Comparison of ENCODE assay signal across 12 mouse cellular contexts in the genomic region with DNA sequence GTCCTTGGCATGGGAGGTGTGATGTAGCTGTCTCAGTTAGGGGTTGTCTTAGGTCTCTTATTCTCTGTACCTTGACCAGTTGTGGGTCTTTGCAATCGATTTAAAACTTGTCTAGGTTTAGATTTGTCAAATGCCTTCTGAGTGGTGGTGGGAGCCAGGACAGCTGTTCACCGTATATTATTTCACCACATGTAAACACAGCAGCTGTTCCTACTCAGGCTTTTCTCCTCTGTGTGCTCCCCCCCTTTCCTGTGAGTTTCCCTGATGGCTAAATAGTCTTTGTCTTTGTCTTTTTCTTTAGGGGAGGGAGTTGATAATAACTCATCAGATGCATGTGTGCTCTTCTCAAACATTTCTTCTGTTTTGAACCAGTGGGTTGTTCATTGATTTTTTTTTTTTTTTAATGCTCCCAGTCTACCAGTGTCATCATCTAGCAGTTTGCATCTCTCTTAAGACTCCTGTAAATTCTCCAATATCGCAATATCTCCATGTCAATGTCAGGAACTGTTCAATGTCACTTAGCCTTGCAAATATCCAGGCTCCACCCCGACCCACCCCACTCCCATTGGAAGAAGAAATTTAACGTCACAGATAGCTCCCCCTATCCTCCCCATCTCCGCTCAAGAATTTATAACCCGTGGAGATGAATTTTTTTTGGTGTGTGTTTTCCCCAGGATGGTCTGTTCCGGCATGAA. TPM values are rescaled to one million over a fixed set of nuclear protein-coding genes. Genes with fewer than 3 reads are reported as not detected.
A peak's percentile ranks its signal among the peaks of the same experiment; 100 is the strongest.
DNase-seq lines count a peak whose midpoint lies in the region; ATAC-seq lines count a peak whose summit lies in the region.
"Had no signal": no experiment of that assay in that cellular context is flagged by ENCODE, and none has a peak within 500 bp of the region (broad histone marks: within the 10 kb centered on the region; RNA-seq: fewer than 3 reads in every experiment).

No protein-coding gene starts in this region.

- no peaks in the 10 kb centered on the region for H3K9me3 ChIP-seq in embryonic facial prominence, embryonic 11.5 days (replicated peaks; ENCODE audit: control insufficient read depth, low read length)
- H3K9me3 ChIP-seq in embryonic facial prominence, embryonic 10.5 days: no peaks in the 10 kb centered on the region
- no peaks in the 10 kb centered on the region for H3K9me3 ChIP-seq in lung, embryonic 16.5 days (ENCODE audit: control insufficient read depth, low read length)
- no peaks in the 10 kb centered on the region for H3K9me3 ChIP-seq in intestine, embryonic 14.5 days (ENCODE audit: control insufficient read depth, low read length)
- H3K9me3 ChIP-seq in stomach, embryonic 14.5 days (ENCODE audit: control insufficient read depth, low read depth, low read length): no peaks in the 10 kb centered on the region
- H3K9me3 ChIP-seq: forebrain, embryonic 13.5 days had no signal

- 69% methylated on average over 8 of the region's 8 CpGs for WGBS in embryonic facial prominence, embryonic 11.5 days
- 80% methylated on average over 8 of the region's 8 CpGs for WGBS in embryonic facial prominence, embryonic 10.5 days
- WGBS in lung, embryonic 16.5 days: 28% methylated on average over 8 of the region's 8 CpGs
- WGBS in intestine, embryonic 14.5 days: 30% methylated on average over 8 of the region's 8 CpGs
- WGBS in stomach, embryonic 14.5 days: 34% methylated on average over 8 of the region's 8 CpGs

- no peak overlapping the region for H3K9ac ChIP-seq in embryonic facial prominence, embryonic 11.5 days (replicated peaks; ENCODE audit: low read length)
- H3K9ac ChIP-seq in lung, embryonic 16.5 days (ENCODE audit: low read length): no peak overlapping the region
- H3K9ac ChIP-seq in intestine, embryonic 14.5 days (ENCODE audit: low read length): no peak overlapping the region
- no peak overlapping the region for H3K9ac ChIP-seq in stomach, embryonic 14.5 days (replicated peaks; ENCODE audit: low read depth, low read length)
- H3K9ac ChIP-seq: forebrain, embryonic 13.5 days had no signal

- no peaks in the 10 kb centered on the region for H3K4me1 ChIP-seq in embryonic facial prominence, embryonic 11.5 days (ENCODE audit: control insufficient read depth, insufficient read depth, low read length)
- H3K4me1 ChIP-seq in embryonic facial prominence, embryonic 10.5 days: no peaks in the 10 kb centered on the region
- H3K4me1 ChIP-seq in lung, embryonic 16.5 days (replicated peaks; ENCODE audit: control insufficient read depth, insufficient read depth, low read length): no peaks in the 10 kb centered on the region
- H3K4me1 ChIP-seq in intestine, embryonic 14.5 days (replicated peaks; ENCODE audit: control insufficient read depth, insufficient read depth, low read length): 0 out of 2 replicates have a peak, but pooled peaks cover 10% of the 10 kb centered on the region
- H3K4me1 ChIP-seq in stomach, embryonic 14.5 days (ENCODE audit: control insufficient read depth, insufficient read depth, low read length): peaks cover 5% of the 10 kb centered on the region; the same call in 1 of the 2 replicates

- no peaks in the 10 kb centered on the region for H3K36me3 ChIP-seq in embryonic facial prominence, embryonic 11.5 days (replicated peaks; ENCODE audit: control insufficient read depth, insufficient read depth, low read depth, low read length)
- no peaks in the 10 kb centered on the region for H3K36me3 ChIP-seq in embryonic facial prominence, embryonic 10.5 days (replicated peaks)
- no peaks in the 10 kb centered on the region for H3K36me3 ChIP-seq in lung, embryonic 16.5 days (ENCODE audit: control insufficient read depth, insufficient read depth, low read length)
- H3K36me3 ChIP-seq in intestine, embryonic 14.5 days (ENCODE audit: control insufficient read depth, insufficient read depth, low read length): no peaks in the 10 kb centered on the region
- no peaks in the 10 kb centered on the region for H3K36me3 ChIP-seq in stomach, embryonic 14.5 days (ENCODE audit: control insufficient read depth, insufficient read depth, low read length)

- peak; percentile 24 for DNase-seq in embryonic facial prominence, embryonic 11.5 days (ENCODE audit: low spot score)
- DNase-seq in embryonic facial prominence, embryonic 10.5 days (ENCODE audit: low spot score): no peak
- no peak for DNase-seq in lung, postnatal 25 days (ENCODE audit: low spot score)
- DNase-seq in intestine, embryonic 14.5 days (ENCODE audit: low spot score): no peak
- no peak for DNase-seq in heart, adult 8-10 months (ENCODE audit: low spot score)
- DNase-seq in thymus, postnatal 4 days: no peak
- DNase-seq: cerebellum, postnatal 36 days; heart, postnatal 36 days; lung, postnatal 4 days had no signal

- no peak overlapping the region for H3K4me2 ChIP-seq in embryonic facial prominence, embryonic 11.5 days (ENCODE audit: low read depth, low read length)
- peak overlapping the region; percentile 13; the same call in 1 of the 2 replicates for H3K4me2 ChIP-seq in lung, embryonic 16.5 days (ENCODE audit: low read depth, low read length)
- peak overlapping the region; percentile 34 for H3K4me2 ChIP-seq in intestine, embryonic 14.5 days (ENCODE audit: low read length)
- H3K4me2 ChIP-seq in stomach, embryonic 14.5 days (replicated peaks; ENCODE audit: low read depth, low read length): peak overlapping the region; percentile 39

- no peak overlapping the region for H3K4me3 ChIP-seq in embryonic facial prominence, embryonic 11.5 days (ENCODE audit: low read depth, low read length)
- no peak overlapping the region for H3K4me3 ChIP-seq in embryonic facial prominence, embryonic 10.5 days
- H3K4me3 ChIP-seq in lung, embryonic 16.5 days (ENCODE audit: low read length): no peak overlapping the region
- H3K4me3 ChIP-seq in intestine, embryonic 14.5 days (ENCODE audit: low read depth, low read length): peak overlapping the region; percentile 3; the same call in 1 of the 2 replicates
- H3K4me3 ChIP-seq in stomach, embryonic 14.5 days (ENCODE audit: low read depth, low read length): 0 out of 2 replicates have a peak overlapping the region, but pooled peaks have one; percentile 15
- H3K4me3 ChIP-seq: forebrain, embryonic 13.5 days had no signal

- H3K27ac ChIP-seq in embryonic facial prominence, embryonic 11.5 days (replicated peaks; ENCODE audit: low read depth, low read length): no peak overlapping the region
- H3K27ac ChIP-seq in embryonic facial prominence, embryonic 10.5 days (replicated peaks): no peak overlapping the region
- H3K27ac ChIP-seq in lung, embryonic 16.5 days (ENCODE audit: low read length): no peak overlapping the region
- H3K27ac ChIP-seq in intestine, embryonic 14.5 days (ENCODE audit: low read depth): no peak overlapping the region; the same call in 1 of the 2 replicates
- no peak overlapping the region; the same call in 1 of the 2 replicates for H3K27ac ChIP-seq in stomach, embryonic 14.5 days (ENCODE audit: low read length)
- H3K27ac ChIP-seq: forebrain, embryonic 13.5 days had no signal

- H3K27me3 ChIP-seq in embryonic facial prominence, embryonic 11.5 days (ENCODE audit: control insufficient read depth, insufficient read depth, low read length): no peaks in the 10 kb centered on the region
- no peaks in the 10 kb centered on the region for H3K27me3 ChIP-seq in embryonic facial prominence, embryonic 10.5 days (replicated peaks; ENCODE audit: low read depth, poor library complexity, severe bottlenecking)
- no peaks in the 10 kb centered on the region for H3K27me3 ChIP-seq in lung, embryonic 16.5 days (ENCODE audit: control insufficient read depth, insufficient read depth, low read depth, low read length)
- H3K27me3 ChIP-seq in intestine, embryonic 14.5 days (replicated peaks; ENCODE audit: control insufficient read depth, insufficient read depth, low read length): no peaks in the 10 kb centered on the region
- H3K27me3 ChIP-seq in stomach, embryonic 14.5 days (ENCODE audit: control insufficient read depth, insufficient read depth, low read length): no peaks in the 10 kb centered on the region
- H3K27me3 ChIP-seq: forebrain, embryonic 13.5 days had no signal

- no peak for ATAC-seq in embryonic facial prominence, embryonic 11.5 days (replicated peaks; ENCODE audit: insufficient number of reproducible peaks, low FRiP score, low TSS enrichment, low read depth)
- ATAC-seq in lung, embryonic 16.5 days (ENCODE audit: low read depth): 0 out of 2 replicates have a peak, but pooled peaks have one; percentile 47
- ATAC-seq in intestine, embryonic 14.5 days (replicated peaks; ENCODE audit: low FRiP score, low TSS enrichment, low read depth): no peak
- ATAC-seq in stomach, embryonic 14.5 days (ENCODE audit: insufficient number of reproducible peaks, insufficient read depth, low FRiP score, low read depth): no peak
- ATAC-seq: forebrain, embryonic 13.5 days had no signal

RNA-seq across cellular contexts. Expression of a gene that starts 18.7 kb away (rescaled TPM):
- polyA plus RNA-seq in embryonic facial prominence, embryonic 11.5 days (2014; fragmentation: Nextera tagmentation; extraction: Ambion mirVana): 0.29 and 0.55 TPM in 2 replicates
- polyA plus RNA-seq in embryonic facial prominence, embryonic 10.5 days (2016; fragmentation: Nextera tagmentation; extraction: Ambion mirVana): 0.30 and 0.44 TPM in 2 replicates
- 0.05 and 0.14 TPM in 2 replicates for polyA plus RNA-seq in lung, embryonic 16.5 days (2015; fragmentation: Nextera tagmentation; extraction: Ambion mirVana)
- polyA plus RNA-seq in intestine, embryonic 14.5 days (2014; fragmentation: Nextera tagmentation; extraction: Ambion mirVana): 1.3 and 2.3 TPM in 2 replicates
- 1.1 and 1.8 TPM in 2 replicates for polyA plus RNA-seq in stomach, embryonic 14.5 days (2014; fragmentation: Nextera tagmentation; extraction: Ambion mirVana)
- total RNA-seq in heart, adult 8-10 months (2022): not detected
- total RNA-seq: heart, postnatal 36 days had no signal

Comparison
In these comparisons a context has a peak if more than half of its experiments do, and no peak if none do; other contexts are left out.
1. H3K4me3 ChIP-seq: peak in intestine, embryonic 14.5 days (single experiment) and stomach, embryonic 14.5 days (single experiment); none in embryonic facial prominence, embryonic 11.5 days (single experiment), embryonic facial prominence, embryonic 10.5 days (single experiment) and lung, embryonic 16.5 days (single experiment).